Mouse (Mus musculus) hindbrain, postnatal 0 days (tissue): ENCODE results near the gene Acvr1. TPM values are rescaled to one million over a fixed set of nuclear protein-coding genes. Genes with fewer than 3 reads are reported as not detected.

Experiments used
- ATAC-seq: fragments of 200-750 bp; cut with Nextera tagmentation; 2 replicates; pipeline ENCODE4 v1.8.0; 2017; ENCODE audit warnings: mild to moderate bottlenecking, moderate TSS enrichment, moderate library complexity
- DNase-seq: peaks from one replicate; pipeline ENCODE4 v3.0.0-alpha.2; 2015; ENCODE audit warnings: low spot score
- H3K27ac ChIP-seq: fragments of 300-500 bp; sonication (generic); 2 replicates; pipeline ENCODE4 v1.5.1; 2014; ENCODE audit warnings: mild to moderate bottlenecking
- H3K27me3 ChIP-seq: fragments of 300-500 bp; sonication (generic); 2 replicates; pipeline ENCODE4 v1.6.1; 2014; ENCODE audit warnings: low read length, mixed read lengths; ENCODE audit not compliant: insufficient read depth
- H3K36me3 ChIP-seq: fragments of 300-500 bp; sonication (generic); 2 replicates; pipeline ENCODE4 v1.6.1; 2014; ENCODE audit warnings: low read length, mixed read lengths; ENCODE audit not compliant: insufficient read depth
- H3K4me1 ChIP-seq: fragments of 300-500 bp; sonication (generic); 2 replicates; pipeline ENCODE4 v1.6.1; 2014; ENCODE audit warnings: antibody characterized with exemption, low read length, mixed read lengths; ENCODE audit not compliant: insufficient read depth
- H3K4me2 ChIP-seq: fragments of 300-500 bp; sonication (generic); 2 replicates; pipeline ENCODE4 v1.6.1; 2014; ENCODE audit warnings: low read depth, mild to moderate bottlenecking, low read length, moderate library complexity, mixed read lengths
- H3K4me3 ChIP-seq: fragments of 300-500 bp; sonication (generic); 2 replicates; pipeline ENCODE4 v1.5.1; 2014; ENCODE audit warnings: low read length
- H3K9ac ChIP-seq: fragments of 300-500 bp; sonication (generic); replicated peaks from 2 replicates; pipeline ENCODE4 v1.6.1; 2014; ENCODE audit warnings: mild to moderate bottlenecking, low read length, moderate library complexity, mixed read lengths
- H3K9me3 ChIP-seq: fragments of 300-500 bp; sonication (generic); 2 replicates; pipeline ENCODE4 v1.6.1; 2016; ENCODE audit warnings: low read length, mixed read lengths
- CTCF ChIP-seq: IDR thresholded peaks from 2 replicates; pipeline ENCODE4 v1.5.1; 2016; ENCODE audit warnings: antibody characterized with exemption, control low read depth, low read depth
- WGBS: fragments of 180-500 bp; shearing (Covaris S2); extraction: QIAGEN DNeasy Blood & Tissue Kit; methylation state at CpG from one replicate; pipeline ENCODE4 v1.1.7; 2014; 5-methylcytosine and 5-hydroxymethylcytosine counted together
- polyA plus RNA-seq: library from polyadenylated mRNA; unstranded; fragments of >200 nt; fragmentation: Nextera tagmentation; extraction: Ambion mirVana; gene quantifications from 2 replicates; pipeline ENCODE4 v1.2.1, GENCODE M21; 2015
- total RNA-seq: library from RNA; depleted of rRNA; stranded (reverse); fragments of >200 nt; gene quantifications from 2 replicates; pipeline ENCODE4 v1.2.3, GENCODE M21; 2014

Acvr1 gene
- total and polyA plus RNA-seq, 2 experiments from 2014 or later, result 4.9 to 12.5 TPM

DNA sequence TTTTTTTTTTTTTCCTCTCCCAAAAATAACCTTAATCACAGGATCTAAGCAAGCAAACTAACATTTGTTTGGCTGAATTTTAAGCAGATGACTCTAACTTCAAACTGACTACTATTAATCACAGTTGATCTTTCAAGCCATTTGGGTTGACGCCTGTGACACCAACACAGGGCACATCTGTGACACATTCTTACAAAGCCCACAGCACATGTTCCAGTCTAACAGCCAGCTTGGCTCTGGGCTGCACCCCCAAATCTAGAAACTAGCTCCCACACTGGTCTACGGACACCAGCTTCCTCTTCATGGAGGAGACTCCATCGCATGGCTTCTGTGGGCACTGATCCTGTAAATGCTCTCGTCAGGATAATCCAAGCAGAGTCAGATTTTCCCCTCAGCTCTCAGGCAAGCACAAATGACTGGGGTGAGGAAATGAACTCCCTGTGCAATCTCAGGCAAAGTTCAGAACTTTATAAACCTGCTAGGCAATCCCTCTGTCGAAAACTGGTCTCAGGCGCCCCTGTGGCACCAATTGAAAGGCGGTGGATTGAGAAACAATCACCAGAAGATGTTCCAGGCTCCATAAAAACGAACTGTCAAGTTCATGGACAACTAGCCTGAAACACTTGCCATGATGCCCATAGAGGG lies 110.0 kb downstream of the Acvr1 start:
- 89% methylated on average over 8 of the region's 8 CpGs for WGBS
- Histone ChIP-seq H3K4me2 (no peak overlapping the region), H3K9ac (no peak overlapping the region)

GRCm38 (mm10) chr2:58454095-58454865 lies 112.7 kb downstream of the Acvr1 start:
- Histone ChIP-seq H3K9me3 (no peaks in the 10 kb centered on the region), H3K36me3 (peaks cover 17% of the 10 kb centered on the region; the same call in 1 of the 2 replicates), H3K9ac (no peak overlapping the region), H3K27me3 (no peaks in the 10 kb centered on the region), H3K27ac (no peak overlapping the region), H3K4me2 (no peak overlapping the region), H3K4me3 (no peak overlapping the region), H3K4me1 (no peaks in the 10 kb centered on the region)
- no peak for TF ChIP-seq CTCF
- DNase-seq (peak; percentile 39), ATAC-seq (0 out of 2 replicates have a peak, but pooled peaks have one; percentile 21)
- WGBS, result 59% methylated on average over 16 of the region's 16 CpGs

More for the DNA sequence above, 110.0 kb downstream of the Acvr1 start:
- Histone ChIP-seq H3K27me3 (no peaks in the 10 kb centered on the region), H3K27ac (no peak overlapping the region), H3K9me3 (no peaks in the 10 kb centered on the region), H3K4me3 (no peak overlapping the region), H3K36me3 (peaks cover 17% of the 10 kb centered on the region; the same call in 1 of the 2 replicates), H3K4me1 (no peaks in the 10 kb centered on the region)
- no peak for TF ChIP-seq CTCF
- ATAC-seq (no peak), DNase-seq (no peak)

- H3K4me3 ChIP-seq, result no peak overlapping the region
- DNase-seq (no peak), ATAC-seq (no peak)
- H3K27me3 ChIP-seq, result no peaks in the 10 kb centered on the region
- H3K27ac ChIP-seq, result no peak overlapping the region
- 97% methylated on average over 15 of the region's 15 CpGs for WGBS
- H3K4me1 ChIP-seq, result no peaks in the 10 kb centered on the region
- no peak overlapping the region for H3K4me2 ChIP-seq
- H3K36me3 ChIP-seq, result peaks cover 15% of the 10 kb centered on the region
- no peak for TF ChIP-seq CTCF
- H3K9me3 ChIP-seq, result no peaks in the 10 kb centered on the region
- H3K9ac ChIP-seq, result no peak overlapping the region
These were observed 120.0 kb downstream of the Acvr1 start for GRCm38 (mm10) chr2:58447001-58447400.

GRCm38 (mm10) chr2:58443163-58443562 lies 123.8 kb downstream of the Acvr1 start:
- no peaks in the 10 kb centered on the region for H3K9me3 ChIP-seq
- H3K4me2 ChIP-seq, result no peak overlapping the region
- no peak overlapping the region for H3K27ac ChIP-seq
- peaks cover 15% of the 10 kb centered on the region for H3K36me3 ChIP-seq
- DNase-seq, result no peak
- no peaks in the 10 kb centered on the region for H3K27me3 ChIP-seq
- H3K9ac ChIP-seq, result no peak overlapping the region
- TF ChIP-seq CTCF, result no peak
- H3K4me1 ChIP-seq, result no peaks in the 10 kb centered on the region
- WGBS, result 83% methylated on average over 4 of the region's 4 CpGs
- no peak overlapping the region for H3K4me3 ChIP-seq
- ATAC-seq, result no peak

DNA sequence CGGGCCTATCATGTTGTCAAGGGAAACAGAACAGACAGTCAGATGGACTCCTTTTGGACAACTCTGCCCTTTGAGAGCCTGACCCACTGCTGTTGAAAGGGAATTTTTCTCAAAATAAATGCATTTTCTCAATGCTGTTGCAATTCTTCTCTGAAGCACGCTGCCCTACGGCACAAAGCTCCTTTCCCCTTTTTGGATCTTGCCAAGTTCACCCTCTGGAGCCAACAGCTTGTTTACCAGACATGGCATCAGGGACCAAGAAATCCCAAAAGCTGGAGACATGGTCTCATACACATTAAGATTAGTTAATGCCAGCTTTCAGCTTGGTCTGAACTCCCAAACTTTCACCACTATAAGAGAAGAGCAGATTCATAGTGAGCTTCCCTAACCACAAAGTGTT lies 130.0 kb downstream of the Acvr1 start:
- no peak overlapping the region for H3K9ac ChIP-seq
- H3K36me3 ChIP-seq, result no peaks in the 10 kb centered on the region
- H3K4me2 ChIP-seq, result no peak overlapping the region
- no peaks in the 10 kb centered on the region for H3K4me1 ChIP-seq
- DNase-seq (no peak), ATAC-seq (no peak)
- 60% methylated on average over 3 of the region's 3 CpGs for WGBS
- TF ChIP-seq CTCF, result no peak
- no peak overlapping the region for H3K4me3 ChIP-seq
- no peaks in the 10 kb centered on the region for H3K27me3 ChIP-seq
- H3K27ac ChIP-seq, result no peak overlapping the region
- H3K9me3 ChIP-seq, result no peaks in the 10 kb centered on the region

- H3K4me3 ChIP-seq, result no peak overlapping the region
- no peak for ATAC-seq
- no peaks in the 10 kb centered on the region for H3K36me3 ChIP-seq
- no peak overlapping the region for H3K4me2 ChIP-seq
- WGBS, result 91% methylated on average over 13 of the region's 13 CpGs
- no peaks in the 10 kb centered on the region for H3K27me3 ChIP-seq
- H3K4me1 ChIP-seq, result no peaks in the 10 kb centered on the region
- no peak overlapping the region for H3K27ac ChIP-seq
- TF ChIP-seq CTCF, result no peak
- DNase-seq, result no peak
- no peak overlapping the region for H3K9ac ChIP-seq
- no peaks in the 10 kb centered on the region for H3K9me3 ChIP-seq
These were observed 131.4 kb downstream of the Acvr1 start for GRCm38 (mm10) chr2:58435507-58435906.

DNA sequence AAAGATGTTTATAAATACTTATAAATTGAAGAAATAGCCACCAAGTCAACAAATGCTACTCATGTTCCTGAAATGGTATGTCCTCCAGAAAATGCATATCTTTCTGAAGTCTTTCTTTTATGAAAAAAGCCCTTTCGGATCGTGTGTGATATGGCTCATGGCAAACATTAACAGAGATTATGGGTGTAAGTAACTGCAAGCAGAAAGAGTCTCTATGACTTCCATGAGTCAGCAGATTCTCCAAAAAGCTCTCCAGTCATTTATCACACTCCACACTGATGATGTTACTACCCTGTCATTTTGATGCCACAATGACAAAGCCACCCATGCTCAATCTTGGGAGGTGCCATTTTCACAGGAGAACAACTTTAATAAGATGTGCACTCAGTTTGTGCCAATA lies 132.5 kb downstream of the Acvr1 start:
- TF ChIP-seq CTCF, result no peak
- Histone ChIP-seq H3K9me3 (no peaks in the 10 kb centered on the region), H3K27me3 (no peaks in the 10 kb centered on the region), H3K4me2 (no peak overlapping the region), H3K27ac (no peak overlapping the region), H3K36me3 (no peaks in the 10 kb centered on the region), H3K4me3 (no peak overlapping the region), H3K9ac (no peak overlapping the region), H3K4me1 (no peaks in the 10 kb centered on the region)
- no peak for ATAC-seq
- no peak for DNase-seq
- 81% methylated on average over 2 of the region's 2 CpGs for WGBS
